Mouse (Mus musculus): ENCODE results near the gene Naa16. TPM values are rescaled to one million over a fixed set of nuclear protein-coding genes. Genes with fewer than 3 reads are reported as not detected.

Gene Naa16
- total and polyA plus RNA-seq, 2 experiments, result 2.0 to 3.9 TPM

DNA sequence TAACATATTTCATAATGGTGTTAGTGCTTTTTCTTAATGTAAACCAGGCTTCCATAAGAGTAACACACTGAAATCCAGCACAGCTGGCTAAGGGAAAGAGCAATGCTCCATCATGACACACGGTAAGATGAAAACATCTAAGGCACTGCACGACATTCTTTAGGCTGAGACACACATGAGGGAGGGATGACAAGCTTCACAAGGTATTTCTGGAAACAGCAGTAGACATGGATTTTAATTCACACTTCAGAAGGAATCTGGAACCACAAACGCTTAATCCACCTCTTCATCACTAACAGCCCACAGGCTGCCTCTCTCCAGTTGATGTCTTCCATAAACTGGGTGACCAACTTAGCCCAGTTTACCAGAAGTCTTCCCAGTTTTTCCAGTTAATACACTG, 44.2 kb downstream of the Naa16 start:
- Histone ChIP-seq H3K36me3 (ENCODE audit: control insufficient read depth, insufficient read depth, low read length) (peaks cover 56% of the 10 kb centered on the region), H3K79me2 (ENCODE audit: control insufficient read depth, insufficient read depth, low read length) (no peaks in the 10 kb centered on the region), H3K27ac (replicated peaks; ENCODE audit: insufficient read depth, low read depth, low read length) (no peak overlapping the region), H3K27me3 (ENCODE audit: control insufficient read depth, insufficient read depth, low read length) (no peaks in the 10 kb centered on the region), H3K9ac (ENCODE audit: low read depth, low read length) (no peak overlapping the region), H3K4me1 (ENCODE audit: control insufficient read depth, insufficient read depth, low read length) (no peaks in the 10 kb centered on the region), H3K4me3 (ENCODE audit: insufficient read depth, low read depth, low read length) (no peak overlapping the region)
- TF ChIP-seq CTCF (IDR thresholded peaks at IDR 0.05; ENCODE audit: low read depth, low read length) (no peak), POLR2A (IDR thresholded peaks at IDR 0.05; ENCODE audit: extremely low read depth, insufficient read depth, low read length) (no peak)
- no peak for DNase-seq (ENCODE audit: extremely low read depth, low read depth, low spot score)
- 93% methylated on average over 3 of the region's 3 CpGs for WGBS

DNA sequence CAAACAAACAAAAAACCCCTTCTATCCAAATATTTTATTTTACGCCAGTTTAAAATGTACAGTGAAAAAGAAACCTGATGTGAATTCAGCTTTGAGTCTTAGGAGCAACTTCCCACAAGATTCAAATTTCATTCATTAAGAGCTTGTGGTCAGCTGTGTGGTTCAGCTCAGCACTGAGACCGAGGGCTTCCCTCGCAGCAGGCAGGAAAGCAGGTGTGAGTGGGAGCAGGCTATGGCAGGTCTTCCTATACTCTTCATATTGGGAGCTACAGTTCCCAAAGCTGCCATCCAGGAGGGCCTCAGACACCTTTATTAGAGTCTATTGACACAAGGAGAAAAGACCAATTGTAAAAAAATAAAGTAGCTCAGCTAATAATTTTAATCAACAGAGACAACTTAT, 55.0 kb downstream of the Naa16 start:
- Histone ChIP-seq H3K4me1 (ENCODE audit: control insufficient read depth, insufficient read depth, low read length) (no peaks in the 10 kb centered on the region), H3K4me3 (ENCODE audit: insufficient read depth, low read depth, low read length) (no peak overlapping the region), H3K79me2 (ENCODE audit: control insufficient read depth, insufficient read depth, low read length) (no peaks in the 10 kb centered on the region), H3K36me3 (ENCODE audit: control insufficient read depth, insufficient read depth, low read length) (peaks cover 49% of the 10 kb centered on the region), H3K27ac (replicated peaks; ENCODE audit: insufficient read depth, low read depth, low read length) (no peak overlapping the region), H3K9ac (ENCODE audit: low read depth, low read length) (no peak overlapping the region), H3K27me3 (ENCODE audit: control insufficient read depth, insufficient read depth, low read length) (no peaks in the 10 kb centered on the region)
- no peak for DNase-seq (ENCODE audit: extremely low read depth, low read depth, low spot score)
- TF ChIP-seq CTCF (IDR thresholded peaks at IDR 0.05; ENCODE audit: low read depth, low read length), result no peak
- no peak for TF ChIP-seq POLR2A (IDR thresholded peaks at IDR 0.05; ENCODE audit: extremely low read depth, insufficient read depth, low read length)
- 89% methylated on average over 3 of the region's 3 CpGs for WGBS

DNA sequence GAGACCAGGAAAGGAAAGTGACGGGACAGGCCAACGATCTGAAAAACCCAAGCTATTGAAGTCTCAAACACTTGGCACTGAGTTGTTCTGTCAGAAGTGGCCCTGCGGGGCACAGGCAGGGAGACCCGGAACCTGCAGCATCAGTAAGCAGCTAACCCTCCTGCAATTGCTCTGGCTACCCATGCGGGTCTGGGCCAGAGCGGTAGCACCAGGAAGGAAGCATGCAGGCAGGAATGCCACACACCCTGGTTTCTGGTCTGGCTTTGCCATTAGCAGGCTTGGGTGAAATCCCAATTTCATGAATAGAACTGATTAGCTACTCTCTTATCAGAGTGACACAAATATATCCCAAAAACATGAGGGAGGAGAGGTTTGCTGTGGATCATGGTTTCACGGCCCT, 58.6 kb downstream of the Naa16 start:
- no peak overlapping the region for H3K4me3 ChIP-seq (ENCODE audit: insufficient read depth, low read depth, low read length)
- no peak for DNase-seq (ENCODE audit: extremely low read depth, low read depth, low spot score)
- TF ChIP-seq CTCF (IDR thresholded peaks at IDR 0.05; ENCODE audit: low read depth, low read length) (no peak), POLR2A (IDR thresholded peaks at IDR 0.05; ENCODE audit: extremely low read depth, insufficient read depth, low read length) (no peak)
- H3K9ac ChIP-seq (ENCODE audit: low read depth, low read length), result no peak overlapping the region
- no peaks in the 10 kb centered on the region for H3K27me3 ChIP-seq (ENCODE audit: control insufficient read depth, insufficient read depth, low read length)
- peaks cover 23% of the 10 kb centered on the region for H3K36me3 ChIP-seq (ENCODE audit: control insufficient read depth, insufficient read depth, low read length)
- H3K79me2 ChIP-seq (ENCODE audit: control insufficient read depth, insufficient read depth, low read length), result no peaks in the 10 kb centered on the region
- H3K4me1 ChIP-seq (ENCODE audit: control insufficient read depth, insufficient read depth, low read length), result no peaks in the 10 kb centered on the region
- H3K27ac ChIP-seq (replicated peaks; ENCODE audit: insufficient read depth, low read depth, low read length), result no peak overlapping the region
- WGBS, result 70% methylated on average over 7 of the region's 7 CpGs

DNA sequence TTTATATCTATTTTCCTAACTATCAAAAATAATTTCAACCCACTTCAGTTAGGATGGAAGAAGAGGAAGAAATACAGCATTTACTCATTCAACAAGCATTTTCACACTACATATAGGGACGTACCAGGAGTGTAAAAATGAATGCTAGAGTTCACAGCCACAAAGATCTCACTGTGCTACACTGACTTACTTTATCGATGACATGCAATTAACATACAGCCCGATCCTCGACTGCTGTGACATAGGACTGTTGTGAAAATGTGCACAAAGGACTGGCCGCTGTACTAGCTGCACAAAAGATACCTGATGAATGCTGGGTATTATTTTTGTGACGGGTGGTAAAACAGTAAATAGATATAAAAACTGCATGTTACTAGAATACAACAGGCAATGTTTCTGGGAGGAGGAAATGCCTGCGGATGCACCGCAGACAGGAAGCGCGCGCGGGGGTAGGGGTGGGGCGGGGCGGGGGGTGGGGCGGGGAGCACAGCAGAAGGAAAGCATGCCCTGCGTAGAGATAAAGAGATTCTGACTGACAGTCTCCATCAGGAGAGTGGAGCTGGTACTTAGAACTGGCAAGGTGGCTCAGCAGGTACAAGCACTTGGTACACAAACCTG, 59.5 kb downstream of the Naa16 start:
- DNase-seq (ENCODE audit: extremely low read depth, low read depth, low spot score), result no peak

DNA sequence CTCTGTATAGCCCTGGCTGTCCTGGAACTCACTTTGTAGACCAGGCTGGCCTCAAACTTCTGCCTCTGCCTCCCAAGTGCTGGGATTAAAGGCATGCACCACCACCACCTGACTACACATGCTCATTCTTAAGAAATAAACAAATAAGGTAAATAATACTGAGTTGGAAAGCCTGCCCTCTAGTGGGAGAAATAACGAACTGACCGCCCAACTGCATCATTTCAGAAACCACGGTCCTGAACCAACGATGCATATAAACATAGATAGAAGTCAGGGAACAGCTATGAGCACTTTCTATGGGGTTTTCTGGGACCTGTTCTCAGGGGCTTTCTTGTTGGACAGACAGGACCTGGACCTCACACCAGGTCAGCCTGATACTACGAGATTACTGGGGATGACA, 63.5 kb downstream of the Naa16 start:
- H3K27ac ChIP-seq (replicated peaks; ENCODE audit: insufficient read depth, low read depth, low read length), result no peak overlapping the region
- 30% methylated on average over 5 of the region's 5 CpGs for WGBS
- no peaks in the 10 kb centered on the region for H3K27me3 ChIP-seq (ENCODE audit: control insufficient read depth, insufficient read depth, low read length)
- DNase-seq (ENCODE audit: extremely low read depth, low read depth, low spot score), result peak; percentile 23
- H3K36me3 ChIP-seq (ENCODE audit: control insufficient read depth, insufficient read depth, low read length), result peaks cover 2% of the 10 kb centered on the region; the same call in 1 of the 2 replicates
- no peak for TF ChIP-seq POLR2A (IDR thresholded peaks at IDR 0.05; ENCODE audit: extremely low read depth, insufficient read depth, low read length)
- TF ChIP-seq CTCF (IDR thresholded peaks at IDR 0.05; ENCODE audit: low read depth, low read length), result peak; percentile 33; the same call in 1 of the 2 replicates
- H3K9ac ChIP-seq (ENCODE audit: low read depth, low read length), result no peak overlapping the region
- H3K4me1 ChIP-seq (ENCODE audit: control insufficient read depth, insufficient read depth, low read length), result no peaks in the 10 kb centered on the region
- no peak overlapping the region for H3K4me3 ChIP-seq (ENCODE audit: insufficient read depth, low read depth, low read length)
- no peaks in the 10 kb centered on the region for H3K79me2 ChIP-seq (ENCODE audit: control insufficient read depth, insufficient read depth, low read length)

More for the DNA sequence above, 59.5 kb downstream of the Naa16 start:
- H3K4me3 ChIP-seq (ENCODE audit: insufficient read depth, low read depth, low read length), result peak overlapping the region; percentile 7; the same call in 1 of the 2 replicates
- TF ChIP-seq POLR2A (IDR thresholded peaks at IDR 0.05; ENCODE audit: extremely low read depth, insufficient read depth, low read length) (no peak), CTCF (IDR thresholded peaks at IDR 0.05; ENCODE audit: low read depth, low read length) (no peak)
- no peaks in the 10 kb centered on the region for H3K4me1 ChIP-seq (ENCODE audit: control insufficient read depth, insufficient read depth, low read length)
- H3K79me2 ChIP-seq (ENCODE audit: control insufficient read depth, insufficient read depth, low read length), result no peaks in the 10 kb centered on the region
- no peaks in the 10 kb centered on the region for H3K27me3 ChIP-seq (ENCODE audit: control insufficient read depth, insufficient read depth, low read length)
- no peak overlapping the region for H3K27ac ChIP-seq (replicated peaks; ENCODE audit: insufficient read depth, low read depth, low read length)
- H3K9ac ChIP-seq (ENCODE audit: low read depth, low read length), result no peak overlapping the region; the same call in 1 of the 2 replicates
- H3K36me3 ChIP-seq (ENCODE audit: control insufficient read depth, insufficient read depth, low read length), result peaks cover 16% of the 10 kb centered on the region
- 61% methylated on average over 16 of the region's 16 CpGs for WGBS

DNA sequence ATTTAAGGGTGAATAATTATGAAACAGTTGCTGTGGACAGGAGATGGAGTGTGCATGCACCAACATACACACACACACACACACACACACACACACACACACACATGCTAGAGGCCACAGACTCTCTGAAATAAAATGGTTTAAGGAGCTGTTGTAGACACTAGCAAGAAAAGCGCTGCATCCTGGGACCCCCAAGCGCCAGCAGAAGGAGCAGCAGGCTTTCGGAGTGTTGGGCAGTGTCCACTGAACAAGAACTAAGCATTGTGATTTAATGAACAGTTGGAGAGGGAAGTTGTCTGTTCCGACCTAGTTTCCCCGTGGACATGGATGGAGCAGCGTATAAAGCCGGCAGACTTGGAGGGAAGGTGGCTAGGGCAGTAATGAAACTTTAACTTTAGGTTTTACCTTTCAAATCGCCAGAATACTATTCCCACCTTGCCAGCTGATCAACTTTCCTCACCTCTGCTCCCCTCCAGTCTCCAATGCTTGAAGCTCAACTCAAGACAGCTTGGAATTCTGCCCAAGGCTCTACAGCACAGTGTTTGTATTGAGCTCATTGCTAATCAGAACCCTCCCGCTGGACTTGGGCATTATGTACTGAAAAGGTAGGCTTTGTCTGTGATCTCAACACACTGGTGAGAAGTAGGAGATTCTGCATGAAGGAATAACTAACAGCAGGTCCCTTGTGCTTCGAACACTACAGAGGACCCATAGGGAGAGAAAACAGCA, 66.3 kb downstream of the Naa16 start:
- no peak overlapping the region for H3K27ac ChIP-seq (replicated peaks; ENCODE audit: insufficient read depth, low read depth, low read length)
- H3K36me3 ChIP-seq (ENCODE audit: control insufficient read depth, insufficient read depth, low read length), result no peaks in the 10 kb centered on the region
- 87% methylated on average over 10 of the region's 10 CpGs for WGBS
- no peak overlapping the region for H3K4me3 ChIP-seq (ENCODE audit: insufficient read depth, low read depth, low read length)
- no peaks in the 10 kb centered on the region for H3K27me3 ChIP-seq (ENCODE audit: control insufficient read depth, insufficient read depth, low read length)
- H3K79me2 ChIP-seq (ENCODE audit: control insufficient read depth, insufficient read depth, low read length), result no peaks in the 10 kb centered on the region
- H3K4me1 ChIP-seq (ENCODE audit: control insufficient read depth, insufficient read depth, low read length), result no peaks in the 10 kb centered on the region
- no peak for TF ChIP-seq POLR2A (IDR thresholded peaks at IDR 0.05; ENCODE audit: extremely low read depth, insufficient read depth, low read length)
- no peak for TF ChIP-seq CTCF (IDR thresholded peaks at IDR 0.05; ENCODE audit: low read depth, low read length)
- H3K9ac ChIP-seq (ENCODE audit: low read depth, low read length), result no peak overlapping the region
- DNase-seq (ENCODE audit: extremely low read depth, low read depth, low spot score), result no peak

All from liver, adult 2 months (tissue).